Mouse (Mus musculus): ENCODE results near the gene Mfng.

DNA sequence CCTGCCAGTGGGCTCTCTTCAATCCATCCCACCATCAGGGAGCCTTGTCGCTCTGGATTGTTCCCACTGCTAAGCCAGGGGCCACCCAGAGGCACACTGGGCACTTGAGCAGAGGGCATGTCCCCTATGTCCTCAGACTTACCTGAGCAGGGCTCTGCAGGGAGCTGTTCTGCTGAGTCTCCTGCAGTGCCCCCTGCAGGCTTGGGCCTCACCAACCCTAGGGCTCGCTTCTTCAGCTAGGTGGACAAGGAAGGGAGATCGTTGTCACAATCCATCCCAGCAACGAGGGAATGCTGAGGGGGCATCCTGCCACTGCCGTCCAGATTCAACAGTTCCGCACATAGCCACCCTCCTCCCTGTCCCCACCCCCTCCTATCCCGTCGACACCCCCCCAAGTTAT lies 6.0 kb upstream of the Mfng start:
- TF ChIP-seq CTCF (IDR thresholded peaks at IDR 0.05; ENCODE audit: insufficient read depth, low read length) (0 out of 2 replicates have a peak, but pooled peaks have one; percentile 17), POLR2A (IDR thresholded peaks at IDR 0.05; ENCODE audit: borderline replicate concordance, extremely low read depth, low read depth, low read length) (no peak)

Measured in lung, adult 2 months (tissue).